Mouse (Mus musculus): ENCODE data around the gene Rhob.

Rhob gene

DNA sequence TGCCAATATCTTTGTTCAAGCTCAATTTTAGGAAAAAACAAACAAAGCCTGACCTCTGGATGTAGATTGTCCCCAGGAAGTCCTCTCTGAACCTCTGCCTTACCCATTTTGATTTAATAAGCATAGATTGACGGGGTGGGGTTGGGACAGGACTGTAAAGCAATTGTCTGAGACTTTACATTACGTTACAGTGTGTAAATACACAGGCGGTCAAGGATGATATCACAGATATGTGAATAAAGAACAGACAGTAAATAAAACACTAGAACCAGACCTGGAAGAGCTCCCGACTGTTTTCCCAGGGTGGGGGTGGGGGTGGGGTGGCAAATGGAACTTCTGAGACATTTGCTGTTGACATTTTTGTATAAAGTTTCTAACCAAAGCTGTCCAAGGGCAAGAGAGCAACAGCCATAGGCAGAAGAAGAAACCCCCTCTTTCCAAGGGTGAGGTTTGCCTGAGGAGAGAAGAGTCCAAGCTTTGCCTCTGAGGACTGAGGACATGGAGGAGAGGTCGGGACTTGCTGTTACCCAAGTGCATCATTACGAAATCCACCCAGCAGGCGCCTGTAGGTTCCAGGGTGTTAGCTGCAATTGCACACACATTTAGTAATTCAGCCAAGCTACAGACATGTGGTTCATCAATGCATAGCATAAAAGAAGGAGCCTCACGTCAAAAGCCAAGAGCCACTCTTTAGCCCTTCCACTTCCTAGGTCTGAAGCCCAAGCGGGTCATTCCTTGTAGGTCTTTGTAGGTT is 7.3 kb upstream of the Rhob start:
- in situ Hi-C loops (cut with MboI, MseI): no loop called here

DNA sequence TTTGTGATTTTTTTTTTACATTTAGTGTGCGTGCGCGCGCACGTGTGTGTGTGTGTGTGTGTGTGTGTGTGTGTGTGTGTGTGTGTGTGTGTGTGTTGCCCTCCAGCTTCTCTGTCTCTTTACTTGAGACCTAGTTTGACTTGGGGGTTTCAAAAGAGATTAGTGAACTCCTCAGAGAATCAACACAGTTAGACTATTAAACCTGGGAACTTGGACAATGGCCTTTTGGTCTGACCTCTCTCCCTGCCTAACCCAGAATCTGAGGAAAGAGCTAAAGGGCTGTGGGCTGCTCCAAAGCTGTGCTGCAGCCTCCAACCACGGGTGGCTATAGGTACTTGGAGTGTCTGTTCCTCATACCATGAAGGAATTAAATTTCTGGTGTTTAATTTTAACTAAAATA is 4.3 kb upstream of the Rhob start:
- in situ Hi-C loops (cut with MboI, MseI): no loop called here

DNA sequence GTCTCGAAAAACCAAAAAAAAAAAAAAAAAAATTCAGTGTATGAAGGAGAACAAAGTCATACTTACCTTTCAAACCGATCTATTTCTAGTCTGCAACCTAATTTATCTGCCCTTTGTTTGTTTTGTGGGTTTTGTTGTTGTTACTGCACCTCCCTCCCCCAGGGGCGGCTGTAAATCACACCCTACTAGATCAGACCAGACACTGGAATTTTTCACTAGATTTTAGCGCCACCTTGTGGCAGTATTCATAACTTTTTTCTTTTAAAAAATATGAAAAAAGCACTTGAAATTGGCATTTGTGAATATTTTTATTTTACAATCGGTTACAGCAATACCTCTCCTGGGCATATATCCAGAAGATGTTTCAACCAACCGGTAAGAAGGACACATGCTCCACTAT is 2.7 kb upstream of the Rhob start:
- in situ Hi-C loops (cut with MboI, MseI): no loop called here

DNA sequence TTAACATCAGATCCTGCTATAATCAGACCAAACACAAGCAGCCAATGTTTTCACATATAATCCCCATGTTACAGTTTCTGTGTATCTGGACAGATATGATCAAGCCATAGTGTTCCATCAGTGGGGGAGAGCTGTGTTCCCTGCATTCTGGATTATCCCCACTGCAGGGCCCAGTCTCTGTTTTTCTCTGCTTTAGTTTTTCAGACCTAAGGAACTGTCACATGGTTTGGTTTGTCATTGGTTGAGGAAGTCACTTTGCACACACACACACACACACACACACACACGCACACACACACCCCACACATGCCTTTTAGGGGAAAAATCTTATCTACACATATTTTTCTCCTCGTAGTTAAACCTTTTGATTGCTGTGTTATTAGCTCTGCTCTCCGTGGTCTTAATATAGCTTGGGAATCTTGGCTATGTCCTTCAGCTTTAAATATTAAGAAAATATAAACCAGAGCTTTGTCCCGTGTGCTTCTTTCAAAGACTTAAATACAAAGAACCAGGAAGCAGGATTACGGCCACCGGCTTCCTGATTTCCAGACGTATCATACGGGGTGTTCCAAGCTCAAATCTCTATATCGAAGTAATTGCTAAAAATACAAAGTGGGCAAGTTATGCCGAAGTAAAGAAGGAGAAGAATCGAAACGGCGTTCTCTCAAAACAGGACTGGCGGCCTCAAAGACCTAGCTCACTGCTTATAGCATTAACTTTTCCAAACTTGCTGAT is 1.9 kb upstream of the Rhob start:
- in situ Hi-C loops (cut with MboI, MseI): no loop called here

DNA sequence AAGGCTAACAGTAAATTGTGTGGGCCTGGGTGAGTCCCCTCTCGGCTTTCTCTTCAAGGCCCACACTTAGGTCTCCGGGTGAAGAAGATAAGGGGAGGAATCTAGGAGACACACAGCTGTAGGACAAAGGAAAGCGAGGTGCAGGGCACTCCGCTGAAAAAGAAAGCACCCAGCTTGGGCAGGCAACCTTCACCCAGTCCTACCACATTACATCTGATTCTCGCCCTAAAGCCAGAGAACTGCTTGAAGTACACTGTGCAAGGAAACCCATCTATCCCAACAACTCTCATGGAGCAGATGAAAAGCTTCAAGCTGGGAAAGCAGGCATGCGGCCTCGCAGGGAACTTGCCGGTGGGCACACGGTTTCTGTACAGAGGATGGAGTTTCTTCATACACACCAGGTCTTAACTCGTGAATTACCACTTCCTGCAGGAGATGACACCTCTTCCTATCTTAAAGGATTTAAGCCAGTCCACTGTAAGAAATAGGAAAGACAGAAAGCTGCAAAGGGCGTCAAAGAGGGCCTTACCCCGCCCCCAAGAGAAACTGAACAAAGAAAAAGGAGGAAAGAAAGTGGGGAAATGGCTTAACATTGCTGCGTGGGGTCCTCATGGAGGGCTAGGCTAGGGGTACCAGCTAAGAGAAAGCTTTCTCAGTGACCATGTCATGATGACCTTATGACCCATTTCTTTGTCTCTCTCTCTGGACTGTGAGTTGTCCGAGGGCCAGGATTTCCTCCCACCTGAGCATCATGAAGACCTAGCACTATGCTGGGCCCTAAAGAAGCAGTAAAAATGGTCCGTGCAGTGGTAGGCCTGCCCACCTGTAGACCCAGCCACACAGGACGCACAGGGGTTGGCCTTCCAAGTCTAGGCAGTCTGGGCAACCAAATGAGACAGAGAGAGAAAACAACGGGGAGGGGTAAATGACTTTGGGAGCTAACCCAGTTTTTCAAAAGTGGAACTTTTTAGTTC is 1.1 kb upstream of the Rhob start:
- in situ Hi-C loops (cut with MboI, MseI): no loop called here

DNA sequence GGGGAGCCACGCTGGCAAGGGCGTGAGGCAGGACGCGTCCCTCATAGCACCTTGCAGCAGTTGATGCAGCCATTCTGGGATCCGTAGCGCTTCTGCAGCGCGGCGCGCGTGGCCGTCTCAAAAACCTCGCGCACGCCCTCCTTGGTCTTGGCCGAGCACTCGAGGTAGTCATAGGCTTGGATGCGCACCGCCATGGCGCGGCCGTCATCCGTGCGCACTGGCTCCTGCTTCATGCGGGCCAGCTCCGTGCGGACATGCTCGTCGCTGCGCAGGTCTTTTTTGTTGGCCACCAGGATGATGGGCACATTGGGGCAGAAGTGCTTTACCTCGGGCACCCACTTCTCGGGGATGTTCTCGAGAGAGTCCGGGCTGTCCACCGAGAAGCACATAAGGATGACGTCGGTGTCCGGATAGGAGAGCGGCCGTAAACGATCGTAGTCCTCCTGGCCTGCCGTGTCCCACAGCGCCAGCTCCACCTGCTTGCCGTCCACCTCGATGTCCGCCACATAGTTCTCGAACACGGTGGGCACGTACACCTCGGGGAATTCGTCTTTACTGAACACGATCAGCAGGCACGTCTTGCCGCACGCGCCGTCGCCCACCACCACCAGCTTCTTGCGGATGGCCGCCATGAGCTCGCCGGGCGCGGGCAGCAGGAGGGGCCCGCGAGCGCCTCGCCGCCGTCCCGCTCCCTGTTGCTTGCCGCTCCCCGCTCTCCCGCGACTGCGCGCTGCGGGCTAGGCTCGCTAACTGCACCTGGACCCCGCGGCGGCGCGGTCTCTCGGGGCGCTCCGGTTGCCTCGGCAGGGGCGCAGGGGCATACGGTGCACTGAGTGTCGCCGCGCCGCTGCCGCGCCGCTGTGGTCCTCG is 573 bp downstream of the Rhob start:
- in situ Hi-C loops (cut with MboI, MseI): loop anchor here (5.0 kb wide), 1 partner anchor 177 kb away; no protein-coding TSS in a partner anchor

DNA sequence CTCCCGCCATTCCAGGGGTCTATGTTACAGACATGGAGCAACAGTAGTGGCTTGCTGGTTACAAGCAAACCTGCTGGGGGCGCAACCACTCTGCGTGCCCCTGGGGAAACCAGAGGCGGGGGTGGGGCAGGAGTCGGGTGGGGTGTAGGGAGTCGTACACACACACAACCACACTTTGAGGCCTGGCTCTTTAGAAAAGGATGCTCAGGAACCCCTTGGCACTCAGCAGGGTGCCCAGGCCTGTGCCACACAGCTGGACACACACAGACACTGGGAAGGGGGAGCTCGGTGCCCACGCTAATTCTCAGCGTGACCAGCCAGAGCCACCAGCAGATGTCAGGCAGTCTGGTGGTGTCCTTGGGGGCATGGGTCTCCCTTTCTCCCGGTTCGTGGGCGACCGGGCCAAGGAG is 1.2 kb downstream of the Rhob start:
- in situ Hi-C loops (cut with MboI, MseI): loop anchor here (5.0 kb wide), 1 partner anchor 176 kb away; no protein-coding TSS in a partner anchor

DNA sequence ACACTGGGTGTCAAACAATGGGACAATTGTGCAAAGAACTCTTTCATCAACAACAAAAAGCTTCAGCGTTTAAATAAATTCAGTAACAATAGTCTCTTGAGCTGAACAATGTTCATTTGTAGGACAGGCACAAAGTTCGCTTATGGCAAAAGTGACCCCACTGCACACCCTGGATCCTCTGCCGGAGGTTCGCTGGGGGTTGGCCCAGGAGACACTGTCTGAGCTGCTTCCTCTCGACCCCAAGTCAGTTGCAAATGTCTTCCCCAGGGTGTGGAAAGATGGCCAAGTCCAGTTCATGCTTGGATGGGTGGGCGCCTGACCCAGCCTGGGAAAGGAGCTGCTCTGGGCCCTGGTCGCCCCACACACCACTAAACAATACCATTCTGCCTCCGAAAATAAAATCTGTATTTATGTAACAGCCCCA is 1.6 kb downstream of the Rhob start:
- in situ Hi-C loops (cut with MboI, MseI): loop anchor here (5.0 kb wide), 1 partner anchor 176 kb away; no protein-coding TSS in a partner anchor

DNA sequence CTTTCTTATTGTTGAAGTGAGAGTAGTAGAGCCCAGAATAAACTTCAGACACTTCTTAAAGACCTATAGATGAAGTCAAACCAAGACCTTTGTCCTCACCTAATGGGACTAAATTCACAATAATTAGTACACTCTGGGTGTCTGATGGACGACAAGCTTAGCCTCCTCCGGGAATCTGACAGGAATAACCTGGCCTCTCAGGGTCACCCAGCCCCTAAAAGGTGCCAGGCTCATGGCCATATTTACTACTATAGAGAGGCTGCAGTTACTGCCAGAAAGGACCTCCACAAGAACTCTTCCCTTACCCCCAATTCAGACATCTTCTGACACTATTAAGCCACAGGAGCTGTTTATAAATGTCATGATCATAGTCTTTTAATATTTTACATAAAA is 2.5 kb downstream of the Rhob start:
- in situ Hi-C loops (cut with MboI, MseI): loop anchor here (5.0 kb wide), 1 partner anchor 175 kb away; no protein-coding TSS in a partner anchor

DNA sequence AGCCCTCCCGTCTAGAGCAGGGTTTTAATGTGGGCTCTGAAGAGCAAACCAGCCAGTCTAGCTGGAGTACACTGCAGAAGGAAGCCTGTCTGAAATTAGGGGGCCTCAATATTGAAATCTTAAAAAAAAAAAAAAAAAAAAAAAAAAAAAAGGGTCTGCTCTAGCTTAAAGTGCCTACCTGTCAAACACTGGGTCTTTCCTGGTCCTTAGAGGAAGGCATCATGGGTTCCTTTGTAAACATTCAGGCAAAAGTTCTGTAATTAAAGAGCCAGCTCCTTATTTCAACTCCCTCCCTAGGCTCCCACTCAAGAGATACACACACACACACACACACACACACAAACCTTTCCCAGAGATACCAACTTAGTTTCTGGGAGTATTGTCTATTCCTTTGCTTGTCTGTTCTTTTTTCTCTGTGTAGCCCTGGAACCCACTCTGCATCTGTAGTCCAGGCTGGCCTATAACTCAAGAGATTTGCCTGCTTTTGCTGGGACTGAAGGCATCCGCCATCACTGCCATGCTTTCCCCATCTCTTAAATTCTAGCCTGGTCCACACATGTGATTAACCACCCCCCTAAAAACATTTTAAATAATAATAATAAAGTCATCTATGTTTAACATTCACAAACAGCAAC is 3.0 kb downstream of the Rhob start:
- in situ Hi-C loops (cut with MboI, MseI): loop anchor here (5.0 kb wide), 1 partner anchor 174 kb away; no protein-coding TSS in a partner anchor

DNA sequence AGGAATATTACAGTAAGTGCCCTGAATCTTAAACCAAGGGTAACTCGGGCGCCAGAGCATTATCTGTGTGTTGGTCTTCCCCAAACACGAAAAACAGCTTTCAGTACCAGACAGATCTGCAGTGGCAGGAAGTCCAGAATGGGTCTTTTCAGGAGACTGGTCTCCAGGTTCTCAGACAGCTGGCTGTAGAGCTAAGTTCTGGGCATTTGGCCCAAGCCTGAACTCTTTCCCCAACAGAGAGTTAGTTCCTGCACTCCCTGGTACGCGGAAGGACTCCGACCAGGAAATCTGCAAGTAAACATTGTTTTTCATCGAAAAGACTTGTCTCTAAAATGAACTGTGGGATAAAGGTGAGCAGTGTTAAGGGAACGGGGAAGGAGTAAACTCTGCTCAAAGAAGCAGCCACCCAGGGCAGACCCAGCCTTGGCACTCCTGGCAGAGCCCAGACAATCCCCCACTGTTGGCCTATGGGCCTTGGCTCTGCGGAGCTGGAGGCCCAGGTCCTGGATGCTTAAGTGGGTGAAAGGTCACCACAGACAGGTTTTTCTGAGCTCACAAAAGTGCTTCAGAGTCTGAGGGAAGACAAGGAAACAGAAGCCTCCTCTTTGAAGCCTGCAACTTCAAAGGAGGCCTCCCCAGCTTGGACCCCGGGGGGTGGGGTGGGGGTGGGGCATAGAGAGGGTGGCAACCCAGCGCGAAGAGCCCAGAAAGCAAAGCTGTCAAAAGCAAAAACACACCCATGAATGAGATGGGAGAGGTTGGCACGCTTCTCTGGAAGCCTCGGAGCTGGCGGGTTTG is 3.7 kb downstream of the Rhob start:
- in situ Hi-C loops (cut with MboI, MseI): loop anchor here (5.0 kb wide), 1 partner anchor 174 kb away; no protein-coding TSS in a partner anchor

DNA sequence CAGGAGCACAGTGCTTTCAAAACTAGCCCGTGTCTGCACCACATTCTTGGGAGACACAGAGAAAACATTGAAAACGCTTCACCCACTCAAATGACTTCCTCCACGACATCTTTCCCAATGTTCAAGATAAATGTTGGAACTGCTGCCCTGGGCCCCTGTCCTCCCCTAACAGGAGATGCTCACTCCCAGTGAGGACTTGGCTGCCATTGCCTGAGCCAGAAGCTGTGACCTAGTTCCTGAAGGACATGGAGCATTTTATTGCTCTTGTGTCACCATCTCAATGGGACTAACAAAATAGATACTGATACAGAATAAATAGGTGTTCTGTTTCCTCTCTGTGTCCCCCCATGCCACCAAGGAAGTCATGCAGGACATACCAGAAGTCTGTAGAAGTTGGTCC is 5.1 kb downstream of the Rhob start:
- in situ Hi-C loops (cut with MboI, MseI): loop anchor here (5.0 kb wide), 1 partner anchor 172 kb away; no protein-coding TSS in a partner anchor

DNA sequence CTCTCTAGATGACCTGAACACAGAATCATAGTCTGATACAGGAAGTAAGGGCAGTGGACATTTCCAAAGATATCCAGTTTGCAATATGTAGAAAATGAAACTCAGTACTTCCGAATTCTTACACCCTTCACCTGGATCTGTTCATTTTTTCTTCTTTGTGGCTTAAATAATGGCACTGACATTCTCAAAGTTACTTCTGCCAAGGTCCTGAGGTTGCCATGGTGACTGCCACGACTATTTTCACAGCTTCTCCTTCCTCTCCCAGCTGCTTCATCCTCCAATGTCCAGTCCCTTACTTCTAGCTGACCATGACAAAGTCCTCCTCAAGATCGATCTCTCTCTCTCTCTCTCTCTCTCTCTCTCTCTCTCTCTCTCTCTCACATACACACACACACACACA is 6.4 kb downstream of the Rhob start:
- in situ Hi-C loops (cut with MboI, MseI): no loop called here

DNA sequence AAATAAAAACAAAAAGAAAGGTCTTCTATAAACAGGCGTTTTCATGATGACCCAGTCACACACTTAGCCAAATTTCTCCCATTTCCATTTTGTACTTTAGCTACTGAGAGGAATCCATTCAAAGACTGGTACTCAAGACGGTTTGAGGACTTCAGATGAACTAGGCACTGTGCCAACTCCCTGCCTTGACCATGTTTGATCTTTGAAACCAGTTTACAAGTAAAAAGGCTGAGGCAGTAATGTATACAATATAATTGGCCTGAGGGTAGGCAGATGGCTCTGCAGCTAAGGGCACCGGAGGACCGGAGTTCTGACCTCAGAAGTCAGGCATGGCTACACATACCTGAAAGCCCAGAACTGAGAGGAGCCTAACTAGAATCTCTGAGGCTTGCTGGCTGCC is 10.7 kb downstream of the Rhob start:
- in situ Hi-C loops (cut with MboI, MseI): no loop called here

DNA sequence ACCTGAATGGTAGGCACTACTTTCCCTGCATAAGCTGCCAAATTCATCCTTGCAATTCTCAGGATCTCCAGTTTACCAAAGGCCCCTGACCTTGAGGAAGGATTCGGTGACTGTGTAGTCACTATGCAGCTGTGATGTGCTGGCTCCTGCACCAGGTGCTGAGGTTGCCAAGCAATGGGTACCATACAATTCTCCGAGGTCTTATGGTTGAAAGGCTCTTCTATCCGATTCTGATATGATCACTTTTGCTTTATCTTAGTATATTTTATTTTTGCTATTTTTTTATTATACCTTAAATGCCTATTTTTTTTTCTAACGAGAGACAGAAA is 11.2 kb downstream of the Rhob start:
- in situ Hi-C loops (cut with MboI, MseI): no loop called here

DNA sequence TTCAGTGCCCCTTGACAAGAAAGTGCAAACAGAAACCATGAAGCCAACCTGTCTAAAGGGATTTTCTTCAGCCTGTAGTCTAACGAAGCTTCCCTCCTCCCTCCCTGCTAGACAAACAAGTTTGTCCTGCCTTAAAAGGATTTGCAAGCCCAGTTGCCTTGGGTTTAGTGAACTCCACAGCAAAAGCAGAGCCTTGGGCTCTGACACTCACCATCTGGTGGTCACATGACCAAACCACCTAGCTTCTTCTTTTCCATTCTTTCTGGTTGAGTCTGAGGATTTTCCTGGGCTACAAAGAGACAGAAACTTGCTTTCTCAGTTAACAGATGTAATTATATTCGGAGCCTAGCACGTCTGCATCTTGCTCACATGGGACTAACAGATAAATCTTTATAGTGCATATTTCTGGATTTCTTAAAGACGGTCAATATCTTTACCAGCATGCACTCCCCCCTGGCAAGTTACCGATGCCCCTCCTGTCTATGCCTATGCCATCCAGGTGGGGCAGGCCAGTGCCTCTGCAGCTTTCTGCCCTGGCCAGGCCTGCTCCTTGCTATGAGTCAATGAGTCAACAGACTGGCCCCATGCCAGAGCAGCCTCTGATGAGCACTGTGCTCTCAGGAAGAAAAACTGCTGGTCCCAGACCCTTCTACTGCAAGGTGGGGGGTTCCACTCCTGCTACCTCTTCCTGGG is 11.7 kb downstream of the Rhob start:
- in situ Hi-C loops (cut with MboI, MseI): no loop called here

DNA sequence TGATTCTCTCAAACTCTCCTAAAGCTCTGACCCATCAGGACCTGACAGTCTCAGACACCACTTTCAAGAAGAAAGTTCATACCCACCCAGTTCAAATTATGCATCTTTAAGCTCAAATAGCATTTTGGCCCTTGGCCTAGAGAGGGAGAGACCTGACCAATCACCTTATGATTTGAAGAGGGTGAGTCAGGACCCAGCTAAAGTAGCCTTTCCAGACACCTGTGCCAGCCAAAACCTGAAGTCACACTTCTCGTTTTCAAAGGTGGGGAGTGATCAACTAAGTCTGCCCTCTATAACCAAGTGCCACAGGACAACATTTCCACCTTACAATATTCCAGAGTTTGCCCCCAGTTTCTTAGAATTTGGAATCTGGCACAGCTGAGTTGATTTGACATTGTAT is 12.5 kb downstream of the Rhob start:
- in situ Hi-C loops (cut with MboI, MseI): no loop called here

DNA sequence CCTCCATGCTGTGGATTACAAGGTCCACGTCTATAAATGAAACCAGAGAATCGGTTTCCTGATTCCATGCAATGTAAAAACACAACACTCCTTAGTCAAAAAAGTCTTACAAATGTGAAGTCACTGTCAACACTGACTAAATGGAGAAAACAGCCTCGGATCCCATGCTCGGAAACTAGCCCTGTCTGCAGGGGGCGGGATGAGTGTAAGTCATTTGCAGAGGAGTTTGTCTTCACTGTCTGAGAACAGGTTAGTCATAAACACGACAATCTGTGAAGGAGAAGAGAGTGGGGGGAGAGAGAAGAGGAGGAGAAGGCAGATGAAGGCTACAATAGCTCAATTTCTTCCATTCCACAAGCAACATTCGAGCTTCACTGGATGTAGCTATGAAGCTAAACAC is 14.6 kb downstream of the Rhob start:
- in situ Hi-C loops (cut with MboI, MseI): no loop called here

DNA sequence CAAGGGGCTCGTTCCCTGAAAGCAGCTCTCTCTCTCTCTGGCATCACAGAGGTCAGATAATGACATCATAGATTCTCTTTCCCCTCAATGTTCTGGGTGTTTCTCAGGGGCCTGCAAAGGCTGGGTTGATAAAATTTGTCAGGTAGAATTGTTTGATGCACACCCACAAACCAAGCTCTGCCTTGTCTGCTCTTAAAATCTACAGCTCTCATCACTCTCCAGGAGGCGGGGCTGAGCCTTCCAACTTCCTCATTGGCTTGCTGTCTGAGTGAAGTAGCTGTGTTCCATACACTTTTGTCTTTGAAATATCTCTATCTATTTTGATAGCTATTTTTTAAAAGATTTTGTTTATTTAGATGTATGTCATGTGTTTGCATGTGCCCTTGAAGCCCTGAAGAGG is 17.6 kb downstream of the Rhob start:
- in situ Hi-C loops (cut with MboI, MseI): no loop called here

All from T-helper 1 cell (primary cell).